Mouse (Mus musculus) myocyte (in vitro differentiated cells): ENCODE data around the gene Cd80.

Experiments used
- CEBPB ChIP-seq: IDR thresholded peaks from 2 replicates; pipeline ENCODE4 v1.6.1; 2011; ENCODE audit warnings: mild to moderate bottlenecking, moderate library complexity; ENCODE audit not compliant: poor library complexity, insufficient read depth, severe bottlenecking
- E2F4 ChIP-seq: IDR thresholded peaks from one replicate; pipeline ENCODE4 v1.6.1; 2011; ENCODE audit warnings: mild to moderate bottlenecking, control low read depth, moderate library complexity; ENCODE audit not compliant: insufficient read depth
- MAX ChIP-seq: IDR thresholded peaks from one replicate; pipeline ENCODE4 v1.6.1; 2011; ENCODE audit warnings: low read depth, mild to moderate bottlenecking, control low read depth
- MYOD1 ChIP-seq, 3 experiments: IDR thresholded peaks; one replicate each; pipeline ENCODE4 v1.6.1; 2011; ENCODE audit warnings: control low read depth in 2 of 3, low read depth in 2 of 3, mild to moderate bottlenecking in 2 of 3, moderate library complexity in 1 of 3; ENCODE audit not compliant: insufficient read length in 2 of 3, control insufficient read depth in 1 of 3
- POLR2A ChIP-seq: IDR thresholded peaks from one replicate; pipeline ENCODE4 v1.6.1; 2011; ENCODE audit warnings: low read depth, mild to moderate bottlenecking, control low read depth, moderate library complexity; ENCODE audit not compliant: insufficient read length
- POLR2AphosphoS2 ChIP-seq: IDR thresholded peaks from one replicate; pipeline ENCODE4 v1.6.1; 2011; ENCODE audit warnings: low read depth, control low read depth; ENCODE audit not compliant: insufficient read length
- TCF12 ChIP-seq: IDR thresholded peaks from one replicate; pipeline ENCODE4 v1.6.1; 2011; ENCODE audit warnings: mild to moderate bottlenecking, control low read depth; ENCODE audit not compliant: poor library complexity, insufficient read depth, severe bottlenecking
- USF1 ChIP-seq: IDR thresholded peaks from one replicate; pipeline ENCODE4 v1.6.1; 2011; ENCODE audit warnings: low read depth, mild to moderate bottlenecking, control low read depth, moderate library complexity

- no peak for TF ChIP-seq MAX
- TF ChIP-seq POLR2A = no peak
- no peak for TF ChIP-seq USF1
- TF ChIP-seq MYOD1 (IDR thresholded peaks at IDR 0.05; ENCODE audit: control insufficient read depth in 1 of 3, insufficient read length in 2 of 3, low read depth in 2 of 3) = no peak
- no peak for TF ChIP-seq TCF12
- TF ChIP-seq POLR2AphosphoS2 = peak; percentile 82
- no peak for TF ChIP-seq CEBPB
- no peak for TF ChIP-seq E2F4
Measured at GRCm38 (mm10) chr16:38496604-38497140, 41.3 kb downstream of the Cd80 start.
